Mouse (Mus musculus) midbrain, embryonic 11.5 days (tissue): ENCODE results near the gene Pck1. TPM values are rescaled to one million over a fixed set of nuclear protein-coding genes. Genes with fewer than 3 reads are reported as not detected.

Experiments
- ATAC-seq: fragments of 200-750 bp; cut with Nextera tagmentation; 2 replicates; pipeline ENCODE4 v1.8.0; 2017; ENCODE audit warnings: moderate TSS enrichment, moderate library complexity; ENCODE audit not compliant: low FRiP score
- DNase-seq: peaks from one replicate; pipeline ENCODE4 v3.0.0; 2015; ENCODE audit warnings: low spot score; ENCODE audit errors: missing footprints
- H3K27ac ChIP-seq: fragments of 300-500 bp; sonication (generic); 2 replicates; pipeline ENCODE4 v1.5.1; 2014; ENCODE audit warnings: low read depth, low read length
- H3K27me3 ChIP-seq: fragments of 300-500 bp; sonication (generic); 2 replicates; pipeline ENCODE4 v1.6.1; 2014; ENCODE audit warnings: mild to moderate bottlenecking, low read length, moderate library complexity, mixed read lengths; ENCODE audit not compliant: control insufficient read depth, insufficient read depth
- H3K36me3 ChIP-seq: fragments of 300-500 bp; sonication (generic); 2 replicates; pipeline ENCODE4 v1.6.1; 2014; ENCODE audit warnings: mild to moderate bottlenecking, low read length, moderate library complexity, mixed read lengths; ENCODE audit not compliant: control insufficient read depth, insufficient read depth
- H3K4me1 ChIP-seq: fragments of 300-500 bp; sonication (generic); 2 replicates; pipeline ENCODE4 v1.6.1; 2014; ENCODE audit warnings: low read length; ENCODE audit not compliant: control insufficient read depth, insufficient read depth
- H3K4me2 ChIP-seq: fragments of 300-500 bp; sonication (generic); 2 replicates; pipeline ENCODE4 v1.6.1; 2014; ENCODE audit warnings: mild to moderate bottlenecking, moderate library complexity
- H3K4me3 ChIP-seq: fragments of 300-500 bp; sonication (generic); 2 replicates; pipeline ENCODE4 v1.5.1; 2014; ENCODE audit warnings: low read depth, low read length
- H3K9ac ChIP-seq: fragments of 300-500 bp; sonication (generic); 2 replicates; pipeline ENCODE4 v1.6.1; 2014; ENCODE audit warnings: low read length
- H3K9me3 ChIP-seq: fragments of 300-500 bp; sonication (generic); 2 replicates; pipeline ENCODE4 v1.6.1; 2016; ENCODE audit warnings: low read length; ENCODE audit not compliant: control insufficient read depth
- WGBS: fragments of 180-500 bp; shearing (Covaris S2); extraction: QIAGEN DNeasy Blood & Tissue Kit; methylation state at CpG from one replicate; pipeline ENCODE4 v1.1.7; 2014; 5-methylcytosine and 5-hydroxymethylcytosine counted together
- polyA plus RNA-seq: library from polyadenylated mRNA; unstranded; fragments of >200 nt; fragmentation: Nextera tagmentation; extraction: Ambion mirVana; gene quantifications from 2 replicates; pipeline ENCODE4 v1.2.1, GENCODE M21; 2014

Pck1 gene
- polyA plus RNA-seq, 1 experiment from 2014 or later, result not detected

DNA sequence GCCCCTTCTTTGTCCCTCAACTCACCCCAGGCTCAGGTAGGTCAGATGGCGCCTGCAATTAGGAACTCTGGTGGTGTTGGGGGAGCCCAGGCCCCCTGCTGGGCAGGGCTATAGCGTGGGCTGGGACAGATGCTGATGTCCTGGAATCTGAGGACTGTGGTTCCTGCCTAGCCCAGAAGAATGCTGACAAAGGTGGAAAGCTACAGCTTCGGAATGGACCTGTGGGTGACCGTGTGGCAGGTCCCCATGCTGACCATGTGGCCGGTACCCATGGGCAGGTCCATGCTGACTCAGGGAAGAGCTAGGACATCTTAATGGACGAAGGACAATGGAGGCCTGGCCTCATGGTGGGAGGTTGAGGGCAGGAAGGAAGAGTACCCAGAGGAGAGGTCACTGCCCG is 29.9 kb downstream of the Pck1 start:
- Histone ChIP-seq H3K4me3 (no peak overlapping the region), H3K4me1 (no peaks in the 10 kb centered on the region), H3K27ac (no peak overlapping the region), H3K4me2 (no peak overlapping the region), H3K9ac (no peak overlapping the region), H3K9me3 (no peaks in the 10 kb centered on the region), H3K36me3 (no peaks in the 10 kb centered on the region), H3K27me3 (no peaks in the 10 kb centered on the region)
- ATAC-seq, result no peak
- no peak for DNase-seq
- 78% methylated on average over 7 of the region's 7 CpGs for WGBS

DNA sequence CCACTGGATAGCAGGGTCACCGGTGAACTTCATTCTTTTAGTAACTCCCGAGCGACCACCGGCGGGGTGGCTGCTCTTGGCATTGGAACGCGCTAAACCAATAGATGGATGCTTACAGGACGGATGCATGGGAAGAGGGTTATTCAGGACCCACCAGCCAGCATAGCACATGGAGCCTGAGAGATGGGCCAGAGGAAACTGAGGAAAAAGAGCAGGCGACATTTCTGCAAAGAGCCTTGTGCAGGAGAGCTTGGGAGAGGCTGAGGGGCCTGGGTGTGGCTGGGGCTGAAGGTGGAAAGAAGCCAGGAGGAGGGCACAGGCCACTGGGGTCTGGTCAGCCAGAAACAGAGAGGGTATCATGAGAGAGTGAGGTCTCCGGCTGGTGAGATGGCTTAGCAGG is 30.5 kb downstream of the Pck1 start:
- DNase-seq, result no peak
- ATAC-seq, result no peak
- H3K4me2 ChIP-seq, result no peak overlapping the region
- H3K27ac ChIP-seq, result no peak overlapping the region
- H3K9me3 ChIP-seq, result no peaks in the 10 kb centered on the region
- H3K4me3 ChIP-seq, result no peak overlapping the region
- no peaks in the 10 kb centered on the region for H3K4me1 ChIP-seq
- 94% methylated on average over 10 of the region's 10 CpGs for WGBS
- H3K27me3 ChIP-seq, result no peaks in the 10 kb centered on the region
- no peak overlapping the region for H3K9ac ChIP-seq
- H3K36me3 ChIP-seq, result no peaks in the 10 kb centered on the region

DNA sequence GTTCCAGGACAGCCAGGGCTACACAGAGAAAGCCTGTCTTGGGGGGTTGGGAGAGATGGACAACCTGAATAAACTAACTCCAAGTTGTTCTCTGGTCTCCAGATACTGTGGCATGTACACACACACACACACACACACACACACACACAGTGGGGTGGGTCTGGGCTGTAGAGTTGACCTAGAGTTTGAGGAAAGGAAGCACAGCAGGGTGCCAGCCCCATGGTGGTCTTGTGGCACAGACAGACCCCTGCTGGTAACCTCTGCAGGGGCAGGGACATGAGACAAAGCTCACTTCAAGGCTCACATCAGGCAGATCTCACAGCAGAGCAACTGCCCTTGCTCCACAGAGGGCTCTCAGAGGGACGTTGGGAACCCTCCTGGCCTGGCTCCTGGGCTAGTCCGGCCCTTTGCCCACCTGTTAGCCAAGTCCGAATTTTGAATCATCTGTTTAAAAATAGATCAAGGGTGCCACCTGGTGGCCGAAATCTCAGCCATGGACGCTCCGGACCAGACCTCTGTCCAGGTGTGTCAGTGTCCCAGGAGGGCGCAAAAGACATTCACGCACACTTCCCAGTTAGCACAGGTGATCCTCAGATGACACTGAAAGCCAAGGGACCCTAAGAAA is 31.1 kb downstream of the Pck1 start:
- 15% methylated on average over 8 of the region's 8 CpGs for WGBS
- H3K4me2 ChIP-seq, result no peak overlapping the region
- no peaks in the 10 kb centered on the region for H3K4me1 ChIP-seq
- no peak overlapping the region for H3K9ac ChIP-seq
- no peaks in the 10 kb centered on the region for H3K27me3 ChIP-seq
- no peak overlapping the region for H3K4me3 ChIP-seq
- no peaks in the 10 kb centered on the region for H3K9me3 ChIP-seq
- H3K36me3 ChIP-seq, result no peaks in the 10 kb centered on the region
- peak; percentile 47 for ATAC-seq
- H3K27ac ChIP-seq, result no peak overlapping the region
- peak; percentile 96 for DNase-seq

DNA sequence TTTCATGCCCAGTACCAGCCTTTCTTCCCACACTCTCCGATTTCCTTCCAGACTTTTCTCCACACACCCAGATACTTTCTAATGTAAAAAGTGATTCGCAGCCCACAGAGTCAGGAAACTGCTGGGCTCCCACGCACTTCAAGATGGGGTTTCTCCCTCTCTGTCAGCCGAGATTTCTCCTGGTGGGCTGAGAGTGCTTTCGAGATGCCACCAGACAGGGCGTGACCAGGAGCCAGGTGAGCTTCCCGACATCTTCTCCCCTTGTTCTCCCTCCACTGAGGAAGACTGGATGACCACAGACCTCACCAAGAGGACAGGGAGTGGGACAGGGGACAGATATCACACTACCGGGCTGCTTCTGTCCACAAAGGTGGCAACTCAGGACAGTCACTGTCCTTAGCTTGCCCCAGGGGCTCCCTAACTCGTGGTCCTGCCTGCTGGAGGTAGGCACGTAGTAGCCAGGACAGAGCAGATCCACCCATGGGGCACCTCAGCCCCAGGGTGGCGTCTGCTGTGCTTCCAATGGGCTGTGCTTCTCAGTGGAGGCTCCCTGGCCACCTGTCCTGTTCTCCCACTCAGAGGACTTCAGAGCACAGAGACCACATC is 31.7 kb downstream of the Pck1 start:
- DNase-seq (no peak), ATAC-seq (no peak)
- no peak overlapping the region for H3K4me2 ChIP-seq
- H3K36me3 ChIP-seq, result no peaks in the 10 kb centered on the region
- H3K9me3 ChIP-seq, result no peaks in the 10 kb centered on the region
- H3K27ac ChIP-seq, result no peak overlapping the region
- WGBS, result 66% methylated on average over 11 of the region's 11 CpGs
- H3K4me3 ChIP-seq, result no peak overlapping the region
- no peaks in the 10 kb centered on the region for H3K27me3 ChIP-seq
- no peaks in the 10 kb centered on the region for H3K4me1 ChIP-seq
- H3K9ac ChIP-seq, result no peak overlapping the region

DNA sequence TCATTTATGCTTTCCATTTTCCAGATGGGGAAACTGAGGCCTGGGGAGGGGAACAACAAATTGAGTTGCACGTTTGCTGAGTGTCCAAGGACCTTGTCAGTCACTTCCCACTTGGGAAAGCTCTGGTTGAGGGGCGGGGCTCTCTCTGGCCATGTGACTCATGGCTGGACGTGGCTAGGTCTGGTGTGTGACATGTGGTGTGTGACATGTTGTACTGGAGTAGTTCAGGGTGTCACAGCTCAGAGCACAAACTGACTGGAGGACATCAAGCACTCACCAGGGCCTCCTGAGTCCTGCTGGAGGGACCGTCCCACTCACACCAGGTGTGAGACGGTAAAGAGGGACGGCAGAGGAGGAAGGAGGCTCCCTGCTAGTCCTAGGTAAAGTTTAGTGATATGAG is 32.4 kb downstream of the Pck1 start:
- no peak overlapping the region for H3K4me3 ChIP-seq
- H3K27ac ChIP-seq, result no peak overlapping the region
- no peaks in the 10 kb centered on the region for H3K36me3 ChIP-seq
- DNase-seq (no peak), ATAC-seq (no peak)
- H3K9ac ChIP-seq, result no peak overlapping the region
- H3K27me3 ChIP-seq, result no peaks in the 10 kb centered on the region
- WGBS, result 68% methylated on average over 6 of the region's 6 CpGs
- H3K4me2 ChIP-seq, result no peak overlapping the region
- H3K4me1 ChIP-seq, result no peaks in the 10 kb centered on the region
- H3K9me3 ChIP-seq, result no peaks in the 10 kb centered on the region

DNA sequence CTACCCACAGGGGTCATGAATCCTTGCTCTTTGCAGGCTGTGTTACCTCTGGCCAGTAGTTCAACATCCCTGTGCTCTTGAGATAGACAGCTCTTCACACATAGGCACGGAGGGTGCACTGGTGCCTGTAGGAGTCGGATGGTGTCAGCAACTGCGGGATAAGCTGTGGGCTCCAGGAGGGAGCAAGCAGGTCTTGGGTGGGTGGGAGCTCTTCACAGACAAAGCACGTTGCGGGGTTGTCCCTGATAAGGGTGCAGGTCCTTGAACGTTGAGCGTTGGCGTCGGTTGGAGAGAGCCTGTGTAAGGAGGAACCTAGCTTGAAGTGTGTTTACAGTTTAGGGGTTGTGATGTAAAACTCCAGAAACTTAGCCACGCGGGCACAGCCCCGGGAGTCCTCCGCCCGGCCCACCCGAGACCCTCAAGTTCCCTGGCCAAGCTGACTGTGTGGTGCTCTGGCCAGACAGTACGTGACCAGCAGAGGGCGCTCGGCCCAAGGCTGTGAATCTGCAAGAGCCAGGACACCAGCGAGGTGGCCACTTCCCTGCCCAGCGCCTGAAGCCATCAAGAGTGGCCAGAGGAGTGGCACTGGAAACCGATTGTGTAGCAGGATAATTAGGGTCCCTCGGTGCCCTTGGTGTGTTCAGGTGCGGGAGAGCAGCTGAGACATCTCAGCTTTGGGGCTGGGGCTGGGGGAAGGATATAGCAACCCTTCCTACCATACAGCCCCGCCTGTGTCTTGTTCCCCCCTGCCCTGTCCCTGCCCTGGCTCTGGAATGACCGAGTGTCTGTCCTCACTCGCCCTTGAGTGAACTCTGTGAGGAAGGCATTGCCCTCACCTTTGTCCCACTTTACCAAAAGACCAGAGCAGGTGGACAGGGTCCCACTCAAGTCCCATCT is 33.4 kb downstream of the Pck1 start:
- Histone ChIP-seq H3K27ac (no peak overlapping the region), H3K4me1 (no peaks in the 10 kb centered on the region), H3K4me3 (no peak overlapping the region), H3K27me3 (no peaks in the 10 kb centered on the region), H3K36me3 (no peaks in the 10 kb centered on the region), H3K9ac (no peak overlapping the region), H3K9me3 (no peaks in the 10 kb centered on the region), H3K4me2 (no peak overlapping the region)
- 32% methylated on average over 26 of the region's 26 CpGs for WGBS
- DNase-seq, result peak; percentile 99
- peak; percentile 66 for ATAC-seq

DNA sequence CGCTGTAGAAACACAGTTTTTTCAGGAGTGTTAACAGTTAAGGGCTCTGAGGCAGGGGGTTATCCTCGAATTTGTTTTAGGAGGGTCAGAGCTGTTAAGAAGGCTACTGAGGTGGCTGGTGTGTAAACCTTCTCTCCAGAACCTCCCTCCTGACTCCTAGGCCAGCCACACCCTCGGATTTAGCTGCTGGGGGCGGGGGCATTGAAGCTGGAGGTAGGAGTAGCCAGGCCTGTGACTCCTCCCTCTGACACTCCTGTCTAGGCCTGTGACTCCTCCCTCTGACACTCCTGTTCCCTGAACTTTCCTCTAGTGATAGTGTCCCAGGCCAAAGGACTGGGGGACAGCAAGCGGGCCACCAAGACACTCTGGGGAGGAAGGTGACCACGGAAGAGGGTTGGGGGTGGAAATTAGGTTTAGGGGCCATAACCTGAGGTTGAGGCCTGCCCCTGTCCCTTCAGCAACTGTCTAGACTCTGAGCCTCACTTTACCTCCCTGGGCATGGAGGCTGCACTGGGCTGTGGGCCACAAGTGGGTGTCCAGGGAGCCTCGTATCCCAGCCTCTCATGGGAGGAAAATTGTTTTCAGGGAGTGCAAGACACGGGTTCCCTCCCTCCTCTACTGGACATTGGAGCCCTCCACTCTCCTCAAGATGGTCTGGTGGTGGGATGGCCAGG is 34.5 kb downstream of the Pck1 start:
- H3K36me3 ChIP-seq, result no peaks in the 10 kb centered on the region
- no peak overlapping the region for H3K4me3 ChIP-seq
- ATAC-seq (no peak), DNase-seq (no peak)
- no peak overlapping the region for H3K4me2 ChIP-seq
- H3K9me3 ChIP-seq, result no peaks in the 10 kb centered on the region
- H3K27me3 ChIP-seq, result no peaks in the 10 kb centered on the region
- 38% methylated on average over 8 of the region's 8 CpGs for WGBS
- no peak overlapping the region for H3K9ac ChIP-seq
- H3K4me1 ChIP-seq, result no peaks in the 10 kb centered on the region
- H3K27ac ChIP-seq, result no peak overlapping the region

DNA sequence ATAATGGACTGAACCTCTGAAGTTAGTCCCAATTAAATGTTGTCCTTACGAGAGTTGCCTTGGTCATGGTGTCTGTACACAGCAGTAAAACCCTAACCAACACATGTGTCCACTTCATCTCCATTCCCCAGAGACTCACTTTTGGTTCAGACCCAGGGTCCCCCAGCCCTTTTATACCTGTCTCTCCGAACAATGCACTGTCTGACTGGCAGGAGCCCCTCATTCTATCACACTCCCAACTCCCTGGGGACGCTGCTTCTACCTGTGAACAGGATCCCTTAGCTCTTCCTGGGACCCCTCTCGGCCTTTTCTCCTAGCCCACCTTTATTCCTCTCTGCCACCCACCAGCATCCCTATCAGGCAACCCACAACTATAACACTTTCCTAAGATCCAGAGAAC is 41.9 kb downstream of the Pck1 start:
- H3K9me3 ChIP-seq, result no peaks in the 10 kb centered on the region
- no peaks in the 10 kb centered on the region for H3K4me1 ChIP-seq
- no peaks in the 10 kb centered on the region for H3K36me3 ChIP-seq
- ATAC-seq, result no peak
- no peak overlapping the region for H3K27ac ChIP-seq
- 87% methylated on average over 4 of the region's 4 CpGs for WGBS
- H3K4me3 ChIP-seq, result no peak overlapping the region
- H3K27me3 ChIP-seq, result no peaks in the 10 kb centered on the region
- no peak overlapping the region for H3K9ac ChIP-seq
- H3K4me2 ChIP-seq, result no peak overlapping the region
- DNase-seq, result no peak
